Mouse (Mus musculus) liver, embryonic 15.5 days (tissue): ENCODE measurements at regions not wholly inside any gene's neighbourhood (a gene's known extent, or its start where the extent isn't known, plus 50 kb on each side); places are given as distances from the start of the nearest gene placed in this dataset.

Source experiments
- ATAC-seq: fragments of 200-750 bp; cut with Nextera tagmentation; 2 replicates; pipeline ENCODE4 v1.8.0; 2017; ENCODE audit warnings: moderate number of reproducible peaks, mild to moderate bottlenecking, moderate library complexity; ENCODE audit not compliant: insufficient read depth
- H3K27ac ChIP-seq: fragments of 300-500 bp; sonication (generic); replicated peaks from 2 replicates; pipeline ENCODE4 v1.5.1; 2015; ENCODE audit warnings: mild to moderate bottlenecking, inconsistent platforms
- H3K27me3 ChIP-seq: fragments of 300-500 bp; sonication (generic); 2 replicates; pipeline ENCODE4 v1.6.1; 2015; ENCODE audit warnings: mild to moderate bottlenecking, inconsistent platforms
- H3K36me3 ChIP-seq: fragments of 300-500 bp; sonication (generic); replicated peaks from 2 replicates; pipeline ENCODE4 v1.6.1; 2015; ENCODE audit warnings: moderate library complexity, mild to moderate bottlenecking, inconsistent platforms
- H3K4me1 ChIP-seq: fragments of 300-500 bp; sonication (generic); replicated peaks from 2 replicates; pipeline ENCODE4 v1.6.1; 2015; ENCODE audit warnings: inconsistent platforms
- H3K4me2 ChIP-seq: fragments of 300-500 bp; sonication (generic); 2 replicates; pipeline ENCODE4 v1.6.1; 2015; ENCODE audit warnings: moderate library complexity, mild to moderate bottlenecking, inconsistent platforms
- H3K4me3 ChIP-seq: fragments of 300-500 bp; sonication (generic); replicated peaks from 2 replicates; pipeline ENCODE4 v1.5.1; 2015; ENCODE audit warnings: mild to moderate bottlenecking, inconsistent platforms
- H3K9ac ChIP-seq: fragments of 300-500 bp; sonication (generic); 2 replicates; pipeline ENCODE4 v1.6.1; 2015; ENCODE audit warnings: moderate library complexity, mild to moderate bottlenecking, inconsistent platforms
- H3K9me3 ChIP-seq: fragments of 300-500 bp; sonication (generic); replicated peaks from 2 replicates; pipeline ENCODE4 v1.6.1; 2016; ENCODE audit warnings: inconsistent platforms
- WGBS: fragments of 180-500 bp; shearing (Covaris S2); methylation state at CpG from one replicate; pipeline ENCODE4 v1.1.7; 2015; ENCODE audit warnings: mixed read lengths; ENCODE audit not compliant: insufficient replicate concordance; 5-methylcytosine and 5-hydroxymethylcytosine counted together

DNA sequence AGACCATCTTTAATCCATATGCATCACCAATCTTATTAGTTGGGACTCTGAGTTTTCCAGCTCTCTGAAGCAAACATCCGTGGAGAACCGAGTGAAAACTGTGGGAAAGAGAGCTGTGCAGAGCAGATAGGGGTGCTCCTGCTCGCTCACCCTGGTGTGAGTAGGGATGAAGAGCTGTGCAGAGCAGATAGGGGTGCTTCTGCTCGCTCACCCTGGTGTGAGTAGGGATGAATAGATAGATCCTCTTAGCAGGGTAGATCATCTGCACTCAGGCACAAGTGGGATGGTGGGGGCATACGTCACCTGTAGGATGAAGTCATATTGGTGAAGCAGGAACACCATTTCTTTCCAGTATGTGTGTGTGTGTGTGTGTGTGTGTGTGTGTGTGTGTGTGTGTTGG lies 50.6 kb upstream of the Slc1a3 start:
- Histone ChIP-seq H3K4me1 (peaks cover 55% of the 10 kb centered on the region), H3K36me3 (no peaks in the 10 kb centered on the region), H3K9ac (peak overlapping the region; percentile 30; the same call in 1 of the 2 replicates), H3K4me2 (peak overlapping the region; percentile 62), H3K9me3 (no peaks in the 10 kb centered on the region), H3K27me3 (no peaks in the 10 kb centered on the region), H3K4me3 (0 out of 2 replicates have a peak overlapping the region, but pooled peaks have one; percentile 7), H3K27ac (peak overlapping the region; percentile 94)
- 24% methylated on average over 5 of the region's 5 CpGs for WGBS
- ATAC-seq: peak; percentile 98
